Mouse (Mus musculus) cerebellum, postnatal 10 days (tissue): ENCODE measurements around the gene Repin1.
"Not testable (repeated sequence)": the region's sequence is repeated elsewhere in the genome, so short reads cannot be mapped to it uniquely, and the experiment has no call there.

Experiments used
- DNase-seq, 2 experiments: peaks; one replicate each; pipeline ENCODE4 v3.0.0; 2021; ENCODE audit warnings: mixed read lengths in 2 of 2

Gene Repin1

GRCm38 (mm10) chr6:48581257-48581656 is 12.4 kb upstream of the Repin1 start:
- DNase-seq: no peak

DNA sequence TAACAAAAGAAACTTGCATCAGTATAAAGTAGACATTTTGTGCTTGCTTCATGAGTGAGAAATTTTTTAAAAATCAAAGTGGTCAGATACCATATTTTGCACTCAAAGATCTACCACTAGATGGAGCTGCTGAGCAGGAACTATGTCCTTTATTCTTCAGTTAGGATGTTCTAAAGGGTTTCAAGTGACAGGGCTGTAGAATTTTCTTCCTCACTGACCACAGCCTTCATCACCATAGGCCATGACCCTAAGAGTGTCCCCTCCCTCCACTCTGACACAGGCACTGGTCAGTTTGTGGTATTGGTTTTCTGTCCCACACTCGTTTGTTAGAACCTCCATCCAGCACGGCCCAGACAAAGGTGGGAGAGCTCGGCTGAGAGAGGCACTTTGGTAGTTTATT is 11.6 kb upstream of the Repin1 start:
- peak; percentile 67 to 86 for DNase-seq

GRCm38 (mm10) chr6:48589194-48589750 is 4.4 kb upstream of the Repin1 start, which contains the start of gene Gm45021:
Gene Gm45021 (plus strand): TSS chr6:48589610.
- no peak for DNase-seq

DNA sequence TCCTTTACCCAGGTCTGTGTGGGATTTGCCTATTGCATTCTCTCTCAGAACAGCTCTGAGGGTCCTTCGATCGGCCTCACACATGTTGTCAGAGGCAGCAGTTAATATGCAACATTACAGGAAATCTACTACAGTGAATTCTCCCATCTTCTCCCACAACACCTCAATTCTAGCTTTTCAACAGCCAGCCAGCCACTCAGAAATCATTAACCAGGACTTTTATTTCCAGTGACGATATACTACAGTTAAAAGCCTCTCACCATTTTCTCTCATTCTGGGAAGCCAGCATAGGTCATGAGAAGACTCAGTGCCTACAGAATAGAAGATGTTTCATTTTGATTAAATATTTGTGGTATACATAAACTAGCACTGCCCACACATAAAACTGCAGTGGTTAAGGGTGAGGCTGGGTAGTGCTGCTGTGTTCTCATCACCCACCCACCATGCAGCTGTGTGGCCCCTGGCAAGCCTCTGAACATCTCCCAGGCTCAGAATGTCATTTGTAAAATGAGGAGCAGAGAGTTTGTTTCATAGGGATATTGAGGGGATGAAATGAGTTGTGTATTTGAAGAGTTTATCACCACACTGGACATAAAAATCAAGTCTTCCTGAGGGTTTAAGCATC is 2.4 kb upstream of the Repin1 start:
- no peak for DNase-seq

DNA sequence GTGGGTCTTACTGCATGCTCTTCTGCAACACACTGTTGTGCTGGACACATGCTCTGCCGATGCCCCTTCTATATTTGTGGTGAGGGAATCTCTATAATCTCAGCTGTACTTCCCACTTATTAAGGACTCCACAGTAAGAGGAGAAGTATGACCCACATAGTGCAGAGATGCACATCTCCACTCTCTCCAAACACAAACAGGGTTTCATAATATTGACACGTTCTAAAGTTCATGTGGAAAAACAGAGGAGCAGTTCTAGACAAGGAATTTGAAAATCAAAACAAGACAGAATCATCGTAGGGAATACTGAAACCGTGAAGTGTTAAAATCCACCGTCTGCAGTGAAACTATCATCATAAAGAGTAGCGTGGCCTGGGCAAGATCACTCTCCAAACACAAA is 1.8 kb upstream of the Repin1 start:
- no peak for DNase-seq

DNA sequence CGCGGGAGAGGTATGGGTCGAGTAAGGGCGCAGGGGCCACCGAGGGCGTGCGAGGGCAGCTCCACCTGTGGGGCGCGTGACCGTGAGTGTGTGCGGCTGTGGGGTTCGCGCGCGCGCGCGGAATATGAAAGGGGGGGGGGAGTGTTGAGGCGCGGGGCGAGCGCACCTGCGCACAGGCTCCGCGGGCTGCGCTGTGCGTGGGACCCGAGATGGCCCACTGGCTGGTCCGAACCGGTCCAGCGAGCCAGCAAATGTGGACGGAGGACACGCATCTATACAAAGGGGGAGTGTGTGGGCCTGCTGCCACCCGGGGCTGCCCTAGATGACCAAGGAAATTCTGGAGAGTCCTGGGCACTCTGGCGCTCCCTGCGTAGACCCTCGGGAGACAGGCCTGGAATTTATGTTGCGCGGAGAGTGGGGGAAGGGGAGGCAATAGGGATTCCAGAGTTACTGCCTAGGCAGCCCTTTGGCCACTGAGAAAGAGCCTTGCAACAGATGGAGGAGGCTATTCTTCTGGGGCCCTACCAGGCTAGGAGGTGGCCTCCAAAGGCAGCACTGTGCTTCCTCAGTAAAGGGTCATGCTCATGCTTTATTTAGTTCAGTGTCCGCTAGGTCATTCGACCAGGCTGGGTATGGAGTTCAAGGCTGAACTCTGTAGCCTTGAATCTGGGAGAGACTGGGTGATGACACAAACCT is 508 bp downstream of the Repin1 start:
- no peak for DNase-seq

GRCm38 (mm10) chr6:48595278-48595677 is 1.6 kb downstream of the Repin1 start:
- peak; percentile 31 to 36 for DNase-seq

- DNase-seq: no peak
Observed at GRCm38 (mm10) chr6:48596545-48597232, 3.0 kb downstream of the Repin1 start.

DNA sequence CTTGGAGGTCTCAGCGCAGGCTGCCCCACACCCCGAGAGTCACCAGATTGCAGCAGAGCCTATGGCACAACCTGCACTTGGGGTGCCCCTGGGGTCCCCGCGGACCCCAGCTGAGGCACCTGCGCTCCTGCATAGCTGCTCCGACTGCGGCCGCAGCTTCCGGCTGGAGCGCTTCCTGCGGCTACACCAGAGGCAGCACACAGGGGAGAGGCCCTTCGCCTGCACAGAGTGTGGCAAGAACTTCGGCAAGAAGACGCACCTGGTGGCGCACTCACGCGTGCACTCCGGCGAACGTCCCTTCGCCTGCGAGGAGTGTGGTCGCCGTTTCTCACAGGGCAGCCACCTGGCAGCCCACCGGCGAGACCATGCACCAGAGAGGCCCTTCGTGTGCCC is 3.5 kb downstream of the Repin1 start:
- DNase-seq: no peak

GRCm38 (mm10) chr6:48600594-48600993 is 6.9 kb downstream of the Repin1 start:
- no peak for DNase-seq

- DNase-seq: peak; percentile 99 to 100
Observed at GRCm38 (mm10) chr6:48601271-48602079, 7.8 kb downstream of the Repin1 start, which contains the start of gene Zfp775. Gene Zfp775 (plus strand): TSS chr6:48602063.

DNA sequence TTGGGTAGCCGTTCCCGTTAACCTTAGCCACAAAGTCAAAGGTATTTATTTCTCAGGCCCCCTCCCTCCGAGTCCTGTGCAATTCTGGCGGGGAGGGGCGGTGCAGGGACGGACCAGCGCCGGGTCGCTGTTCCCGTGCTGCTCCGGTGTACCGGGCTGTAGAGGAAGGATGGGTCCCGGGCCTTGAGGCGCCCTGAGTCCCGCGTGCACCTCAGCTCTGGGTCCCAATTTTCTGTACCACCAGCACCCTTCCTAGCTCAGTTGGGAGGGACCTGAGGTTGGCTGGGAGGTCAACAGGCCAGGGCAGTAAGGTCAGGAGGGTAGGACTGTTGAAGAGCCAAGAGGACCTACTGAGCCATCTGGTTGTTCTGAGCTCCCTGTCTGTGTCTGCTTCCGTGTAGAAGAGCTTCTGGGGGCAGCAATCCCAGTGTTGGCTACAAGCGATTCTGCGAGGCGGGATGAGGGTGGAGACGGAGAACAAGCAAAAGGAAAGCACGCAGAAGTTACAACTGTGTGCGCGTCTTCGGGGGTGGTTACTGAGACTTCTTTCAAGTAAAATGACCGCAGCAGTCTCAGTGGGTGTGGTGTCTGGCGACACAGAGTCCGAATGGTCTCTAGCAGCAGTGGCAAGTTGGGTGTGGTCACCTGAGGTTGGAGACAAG is 8.5 kb downstream of the Repin1 start:
- DNase-seq: peak in 1 of 2 experiments; percentile 64

DNA sequence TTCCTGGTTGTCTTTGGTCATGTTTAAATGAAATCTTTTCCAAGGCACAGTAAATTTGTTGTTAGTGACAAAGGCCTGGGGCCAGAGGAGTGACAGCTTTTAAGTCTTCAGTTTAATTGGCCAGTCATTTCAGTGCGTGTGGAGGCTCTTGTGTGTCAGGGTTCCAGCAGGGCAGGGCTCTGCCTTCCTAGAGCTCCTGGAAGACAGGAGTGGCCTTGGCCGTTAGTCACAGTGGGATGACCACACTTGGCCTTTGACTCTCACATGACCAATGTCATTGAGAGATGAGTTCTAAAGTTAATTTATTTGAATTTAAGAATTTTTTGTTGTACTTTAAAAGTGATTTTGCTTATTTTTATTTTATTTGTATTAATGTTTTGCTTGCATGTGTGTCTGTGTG is 14.4 kb downstream of the Repin1 start:
- DNase-seq: no peak

GRCm38 (mm10) chr6:48609512-48609911 is 15.8 kb downstream of the Repin1 start:
- DNase-seq: peak in 1 of 2 experiments; percentile 20

DNA sequence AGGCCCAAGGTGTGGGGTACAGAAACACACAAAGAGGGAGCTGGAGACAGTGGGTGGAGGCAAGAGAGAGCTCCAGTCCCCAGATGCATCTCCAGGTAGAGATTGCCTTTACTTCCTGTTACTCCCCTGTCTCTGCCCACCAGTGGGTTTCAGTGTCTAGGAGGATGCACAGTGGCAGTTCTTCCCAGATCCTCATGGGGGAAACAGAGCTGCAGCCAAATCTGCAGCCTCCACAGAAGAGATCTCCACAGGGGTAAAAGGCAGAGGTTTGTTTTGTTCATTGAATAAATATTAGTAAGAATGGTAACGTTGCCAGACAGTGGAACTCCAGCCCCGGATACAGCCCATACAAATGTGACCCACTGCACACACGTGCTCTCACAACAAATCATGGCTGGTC is 17.0 kb downstream of the Repin1 start:
- no peak for DNase-seq

- no peak for DNase-seq
Observed at GRCm38 (mm10) chr6:48613464-48613863, 19.8 kb downstream of the Repin1 start.

DNA sequence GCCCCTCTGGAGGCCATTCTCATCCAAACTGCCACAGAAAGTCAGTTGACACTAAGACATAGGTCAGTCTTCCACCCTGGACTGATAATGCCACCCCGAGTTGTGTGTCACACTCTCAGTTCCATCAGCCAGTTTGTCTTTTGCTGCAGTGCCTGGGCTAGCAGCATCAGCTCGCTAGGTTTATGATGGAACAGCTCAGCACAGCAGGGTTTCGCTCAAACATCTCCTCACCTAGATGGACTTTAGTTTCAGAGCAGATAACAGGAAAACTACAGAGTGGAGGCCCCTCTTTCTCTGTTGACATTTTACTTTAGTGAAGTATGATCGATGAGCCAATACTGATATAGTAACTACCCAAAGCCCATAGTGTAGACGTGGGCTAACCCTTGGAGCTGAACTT is 21.1 kb downstream of the Repin1 start:
- no peak for DNase-seq

DNA sequence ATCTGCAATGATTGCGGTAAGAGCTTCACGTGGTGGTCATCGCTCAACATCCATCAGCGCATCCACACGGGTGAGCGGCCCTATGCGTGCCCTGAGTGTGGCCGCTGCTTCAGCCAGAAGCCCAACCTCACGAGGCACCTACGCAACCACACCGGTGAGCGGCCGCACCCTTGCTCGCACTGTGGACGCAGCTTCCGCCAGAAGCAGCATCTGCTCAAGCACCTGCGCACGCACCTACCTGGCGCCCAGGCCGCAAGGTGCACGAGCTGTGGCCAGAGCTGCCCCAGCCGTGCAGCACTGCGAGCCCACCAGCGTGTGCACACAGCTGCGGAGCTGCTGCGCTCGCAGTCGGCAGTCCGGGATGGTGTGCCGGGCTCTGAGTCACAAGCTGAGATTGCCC is 26.3 kb downstream of the Repin1 start:
- no peak for DNase-seq

GRCm38 (mm10) chr6:48622186-48622843 is 28.6 kb downstream of the Repin1 start:
- DNase-seq: not testable (repeated sequence)

DNA sequence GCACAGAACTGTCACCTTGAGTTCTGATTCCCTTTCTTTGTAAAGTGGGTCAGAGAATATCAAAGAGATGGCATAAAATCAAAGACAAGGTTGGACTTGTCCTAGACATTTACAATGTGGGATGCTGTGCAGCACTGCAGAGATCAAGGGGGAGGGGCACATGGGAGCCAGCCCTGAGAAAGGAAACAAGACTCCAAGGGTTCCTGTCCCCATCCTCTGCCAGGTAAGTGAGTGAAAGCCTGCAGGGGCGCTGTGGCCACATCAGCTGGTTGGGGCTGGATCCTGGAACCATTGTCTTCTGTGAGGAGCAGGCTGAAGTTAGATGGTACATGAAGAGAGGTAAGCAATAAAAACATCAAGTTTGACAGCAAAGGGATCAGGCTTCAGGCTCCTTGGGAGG is 29.8 kb downstream of the Repin1 start:
- no peak for DNase-seq

GRCm38 (mm10) chr6:48626464-48626863 is 32.8 kb downstream of the Repin1 start, which contains the start of gene AI854703:
Gene AI854703 (plus strand): TSS chr6:48626764.
- DNase-seq: no peak
